Mouse (Mus musculus): Measurements from ENCODE around the gene Gsto1.

GRCm38 (mm10) chr19:47867628-47868175 is 12.9 kb downstream of the Gsto1 start:
- no peak for TF ChIP-seq POLR2A (IDR thresholded peaks at IDR 0.05; ENCODE audit: extremely low read depth, insufficient read depth, low read length)
- TF ChIP-seq CTCF (IDR thresholded peaks at IDR 0.05; ENCODE audit: low read depth, low read length), result no peak

Data from liver, adult 2 months (tissue).